Mouse (Mus musculus) forebrain, embryonic 11.5 days (tissue): ENCODE data around the gene Dbn1. TPM values are rescaled to one million over a fixed set of nuclear protein-coding genes. Genes with fewer than 3 reads are reported as not detected.

Experiments
- ATAC-seq: fragments of 200-750 bp; cut with Nextera tagmentation; replicated peaks from 2 replicates; pipeline ENCODE4 v1.8.0; 2017; ENCODE audit warnings: moderate TSS enrichment; ENCODE audit not compliant: low FRiP score
- DNase-seq: peaks from one replicate; pipeline ENCODE4 v3.0.0-alpha.2; 2017; ENCODE audit warnings: low spot score
- H3K27ac ChIP-seq: fragments of 300-500 bp; sonication (generic); 2 replicates; pipeline ENCODE4 v1.5.1; 2014; ENCODE audit warnings: low read depth, low read length
- H3K27me3 ChIP-seq: fragments of 300-500 bp; sonication (generic); 2 replicates; pipeline ENCODE4 v1.6.1; 2014; ENCODE audit warnings: mild to moderate bottlenecking, low read length, mixed read lengths; ENCODE audit not compliant: control insufficient read depth, insufficient read depth
- H3K36me3 ChIP-seq: fragments of 300-500 bp; sonication (generic); 2 replicates; pipeline ENCODE4 v1.6.1; 2014; ENCODE audit warnings: mild to moderate bottlenecking, low read length, moderate library complexity, mixed read lengths; ENCODE audit not compliant: control insufficient read depth, insufficient read depth
- H3K4me1 ChIP-seq: fragments of 300-500 bp; sonication (generic); replicated peaks from 2 replicates; pipeline ENCODE4 v1.6.1; 2014; ENCODE audit warnings: low read length, mixed read lengths; ENCODE audit not compliant: control insufficient read depth, insufficient read depth
- H3K4me2 ChIP-seq: fragments of 300-500 bp; sonication (generic); 2 replicates; pipeline ENCODE4 v1.6.1; 2014; ENCODE audit warnings: low read depth, mild to moderate bottlenecking, low read length, moderate library complexity, mixed read lengths; ENCODE audit not compliant: severe bottlenecking
- H3K4me3 ChIP-seq: fragments of 300-500 bp; sonication (generic); 2 replicates; pipeline ENCODE4 v1.5.1; 2014; ENCODE audit warnings: low read depth, low read length
- H3K9ac ChIP-seq: fragments of 300-500 bp; sonication (generic); 2 replicates; pipeline ENCODE4 v1.6.1; 2014; ENCODE audit warnings: low read length
- H3K9me3 ChIP-seq: fragments of 300-500 bp; sonication (generic); 2 replicates; pipeline ENCODE4 v1.6.1; 2016; ENCODE audit warnings: low read length, mixed read lengths; ENCODE audit not compliant: control insufficient read depth
- WGBS: fragments of 180-500 bp; shearing (Covaris S2); extraction: QIAGEN DNeasy Blood & Tissue Kit; methylation state at CpG from one replicate; pipeline ENCODE4 v1.1.7; 2014; 5-methylcytosine and 5-hydroxymethylcytosine counted together
- polyA plus RNA-seq: library from polyadenylated mRNA; unstranded; fragments of >200 nt; fragmentation: Nextera tagmentation; extraction: Ambion mirVana; gene quantifications from 2 replicates; pipeline ENCODE4 v1.2.1, GENCODE M21; 2014

Dbn1 gene
- polyA plus RNA-seq, 1 experiment from 2014 or later = 411 TPM

DNA sequence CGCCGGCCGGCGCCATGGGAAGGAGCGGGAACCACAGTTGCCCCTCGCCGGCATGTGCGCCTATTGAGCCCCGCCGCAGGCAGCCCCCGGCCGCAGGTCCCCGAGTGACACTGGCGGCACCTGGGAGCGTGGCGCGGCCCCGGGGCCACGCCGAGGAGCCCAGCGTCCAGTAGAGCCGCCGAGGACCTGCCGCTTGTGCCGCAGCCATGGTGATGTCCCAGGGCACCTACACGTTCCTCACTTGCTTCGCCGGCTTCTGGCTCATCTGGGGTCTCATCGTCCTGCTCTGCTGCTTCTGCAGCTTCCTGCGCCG is 16.1 kb downstream of the Dbn1 start:
- peak overlapping the region; percentile 49 for H3K4me3 ChIP-seq
- H3K36me3 ChIP-seq = peaks cover 8% of the 10 kb centered on the region; the same call in 1 of the 2 replicates
- H3K27me3 ChIP-seq = no peaks in the 10 kb centered on the region
- ATAC-seq = no peak; the same call in 1 of the 2 replicates
- peak overlapping the region; percentile 77 for H3K9ac ChIP-seq
- WGBS = under 1% methylated on average over 30 of the region's 31 CpGs
- no peaks in the 10 kb centered on the region for H3K9me3 ChIP-seq
- H3K4me2 ChIP-seq = peak overlapping the region; percentile 100
- H3K4me1 ChIP-seq = peaks cover 60% of the 10 kb centered on the region
- no peak for DNase-seq
- H3K27ac ChIP-seq = peak overlapping the region; percentile 66

GRCm38 (mm10) chr13:55471156-55471818 is 16.6 kb downstream of the Dbn1 start:
- peaks cover 6% of the 10 kb centered on the region; the same call in 1 of the 2 replicates for H3K36me3 ChIP-seq
- DNase-seq = peak; percentile 98
- H3K9me3 ChIP-seq = no peaks in the 10 kb centered on the region
- H3K27ac ChIP-seq = peak overlapping the region; percentile 66
- H3K27me3 ChIP-seq = no peaks in the 10 kb centered on the region
- peak overlapping the region; percentile 77 for H3K9ac ChIP-seq
- peak overlapping the region; percentile 49 for H3K4me3 ChIP-seq
- peak overlapping the region; percentile 100 for H3K4me2 ChIP-seq
- peaks cover 60% of the 10 kb centered on the region for H3K4me1 ChIP-seq
- 1% methylated on average over 54 of the region's 54 CpGs for WGBS
- peak; percentile 57 for ATAC-seq

- peak overlapping the region; percentile 77 for H3K9ac ChIP-seq
- H3K4me2 ChIP-seq = no peak overlapping the region; the same call in 1 of the 2 replicates
- peak overlapping the region; percentile 19; the same call in 1 of the 2 replicates for H3K27ac ChIP-seq
Observed at GRCm38 (mm10) chr13:55470372-55470771, 17.5 kb downstream of the Dbn1 start.

DNA sequence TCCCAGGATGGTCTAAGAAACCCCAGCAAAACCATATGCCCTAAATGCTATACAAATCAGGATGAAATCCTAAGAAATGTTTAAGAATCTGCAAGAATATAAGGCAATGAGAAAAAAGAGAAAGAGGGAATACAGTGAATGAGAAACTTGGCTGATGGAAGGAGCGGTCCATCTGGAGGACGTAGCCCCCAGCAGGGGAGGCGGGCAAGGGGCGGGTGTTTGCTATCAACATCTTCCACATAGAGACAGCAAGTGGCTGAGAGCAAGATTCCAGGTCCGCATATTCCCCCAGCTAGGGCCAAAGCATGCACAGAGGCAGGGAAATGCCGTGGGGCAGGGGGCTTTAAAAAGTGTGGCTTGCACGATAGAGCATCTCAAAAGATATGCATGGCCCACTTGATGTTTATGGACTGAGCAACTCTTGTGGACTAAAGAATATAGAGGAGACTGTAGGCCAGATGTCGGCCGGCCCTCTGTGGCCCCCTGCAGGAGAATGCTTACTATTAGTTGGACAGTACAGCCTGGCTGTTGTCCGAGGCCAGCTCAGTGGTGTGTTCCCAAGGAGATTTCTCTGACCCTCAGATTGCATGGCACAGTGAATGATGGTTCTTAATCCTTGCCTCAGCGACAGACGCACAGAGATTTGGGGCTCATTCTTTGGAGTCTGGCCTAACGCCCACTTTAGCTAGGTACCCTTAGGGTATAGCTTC is 18.9 kb downstream of the Dbn1 start:
- 44% methylated on average over 13 of the region's 13 CpGs for WGBS
- Histone ChIP-seq H3K27me3 (no peaks in the 10 kb centered on the region), H3K9me3 (no peaks in the 10 kb centered on the region), H3K4me3 (no peak overlapping the region), H3K27ac (no peak overlapping the region), H3K9ac (no peak overlapping the region), H3K4me1 (peaks cover 51% of the 10 kb centered on the region), H3K4me2 (no peak overlapping the region), H3K36me3 (no peaks in the 10 kb centered on the region)
- no peak for ATAC-seq
- DNase-seq = no peak

More at GRCm38 (mm10) chr13:55470372-55470771, 17.5 kb downstream of the Dbn1 start:
- no peaks in the 10 kb centered on the region for H3K27me3 ChIP-seq
- WGBS = 45% methylated on average over 9 of the region's 9 CpGs
- H3K36me3 ChIP-seq = peaks cover 3% of the 10 kb centered on the region; the same call in 1 of the 2 replicates
- no peaks in the 10 kb centered on the region for H3K9me3 ChIP-seq
- H3K4me1 ChIP-seq = peaks cover 61% of the 10 kb centered on the region
- DNase-seq (peak; percentile 76), ATAC-seq (no peak)
- no peak overlapping the region for H3K4me3 ChIP-seq

DNA sequence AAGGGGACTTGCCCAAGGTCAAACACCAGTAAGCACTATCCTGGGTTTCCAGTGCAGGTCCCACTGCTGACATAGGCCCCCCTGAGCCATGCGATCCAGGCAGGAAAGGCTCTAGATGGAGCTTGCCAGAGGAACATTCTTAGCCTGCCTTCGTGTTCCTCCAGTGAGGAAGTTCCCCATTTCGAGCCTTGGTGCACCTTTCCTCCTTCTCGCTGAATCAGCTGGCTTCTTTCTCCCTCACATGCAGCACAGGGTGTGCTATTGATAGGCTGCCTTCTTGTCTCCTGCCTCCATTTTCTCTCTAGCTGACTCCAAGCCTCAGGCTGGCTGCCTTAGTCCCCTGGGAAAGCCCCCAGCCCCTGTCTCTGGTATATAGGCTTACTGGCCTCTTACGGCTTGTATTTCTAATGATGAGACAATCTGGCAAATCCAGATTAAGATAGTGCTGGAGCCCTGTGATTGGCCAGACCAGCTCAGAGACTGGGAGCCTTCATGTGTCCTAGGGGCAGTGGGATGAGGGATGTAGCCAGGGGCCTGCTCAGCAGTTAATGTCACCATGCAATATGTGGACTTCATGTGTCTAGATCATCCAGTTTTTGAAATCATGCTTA is 22.0 kb downstream of the Dbn1 start:
- H3K36me3 ChIP-seq = no peaks in the 10 kb centered on the region
- H3K9me3 ChIP-seq = no peaks in the 10 kb centered on the region
- DNase-seq (no peak), ATAC-seq (no peak)
- H3K27ac ChIP-seq = peak overlapping the region; percentile 97; the same call in 1 of the 2 replicates
- H3K4me2 ChIP-seq = peak overlapping the region; percentile 94; the same call in 1 of the 2 replicates
- H3K27me3 ChIP-seq = no peaks in the 10 kb centered on the region
- peak overlapping the region; percentile 4 for H3K9ac ChIP-seq
- H3K4me3 ChIP-seq = no peak overlapping the region
- 78% methylated on average over 5 of the region's 5 CpGs for WGBS
- peaks cover 38% of the 10 kb centered on the region for H3K4me1 ChIP-seq

- peaks cover 30% of the 10 kb centered on the region for H3K4me1 ChIP-seq
- peak overlapping the region; percentile 66 for H3K4me3 ChIP-seq
- DNase-seq (peak; percentile 76), ATAC-seq (peak; percentile 20)
- no peaks in the 10 kb centered on the region for H3K27me3 ChIP-seq
- no peaks in the 10 kb centered on the region for H3K9me3 ChIP-seq
- H3K9ac ChIP-seq = peak overlapping the region; percentile 90
- peak overlapping the region; percentile 94 for H3K4me2 ChIP-seq
- 8% methylated on average over 3 of the region's 3 CpGs for WGBS
- H3K27ac ChIP-seq = peak overlapping the region; percentile 97
- H3K36me3 ChIP-seq = no peaks in the 10 kb centered on the region; the same call in 1 of the 2 replicates
Observed at GRCm38 (mm10) chr13:55465184-55465583, 22.7 kb downstream of the Dbn1 start.

DNA sequence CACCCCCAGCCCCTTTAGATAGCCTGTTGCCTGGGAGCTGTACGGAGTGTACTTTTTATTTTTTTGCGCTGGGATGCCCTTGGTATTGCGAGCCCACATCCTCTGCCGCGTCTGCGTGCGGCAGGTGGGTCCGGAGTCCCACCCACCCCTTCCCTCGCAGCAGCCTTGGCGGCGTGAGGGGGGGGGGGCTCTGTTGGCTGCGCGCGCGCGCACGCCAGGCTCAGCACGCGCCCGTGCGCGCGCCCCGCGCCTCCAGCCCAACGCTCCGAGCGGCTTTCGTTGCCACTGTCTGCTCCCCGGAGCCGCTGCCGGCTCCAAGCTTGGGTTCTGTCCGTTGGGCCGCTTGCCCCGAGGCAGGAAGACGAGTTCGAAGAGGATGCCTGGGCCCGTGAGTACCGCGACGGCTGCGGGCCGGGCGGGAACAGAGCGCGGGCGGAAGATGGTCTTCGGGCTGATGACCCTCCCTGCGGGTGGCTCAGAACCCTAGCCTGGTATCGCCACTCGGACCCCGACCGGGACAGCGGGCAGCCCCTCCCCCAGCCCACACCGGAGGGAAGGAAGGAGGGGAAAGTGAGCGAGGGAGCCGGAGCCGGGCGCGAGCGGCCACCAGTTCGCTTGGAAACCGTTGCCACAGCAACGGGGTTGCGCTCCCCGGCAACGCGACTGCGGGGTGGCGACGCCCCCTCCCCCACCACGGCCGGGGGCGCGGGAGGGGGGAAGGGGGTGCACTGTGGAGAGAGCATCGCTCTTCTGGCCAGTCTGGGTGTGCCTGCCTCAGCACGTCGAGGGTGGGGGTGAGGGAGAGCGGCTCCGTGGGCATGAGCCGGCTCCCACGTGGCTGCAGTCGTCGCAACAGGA is 23.7 kb downstream of the Dbn1 start, which contains the start of gene Prr7:
TSS of gene Prr7 (plus strand) at position 241 of the 858 bp plus-strand sequence.
- WGBS = under 1% methylated on average over 71 of the region's 84 CpGs
- H3K9me3 ChIP-seq = no peaks in the 10 kb centered on the region
- DNase-seq (peak; percentile 93), ATAC-seq (peak; percentile 84)
- peak within 1 kb of the TSS; percentile 66 for H3K4me3 ChIP-seq
- H3K27ac ChIP-seq = peak within 1 kb of the TSS; percentile 97
- peak within 1 kb of the TSS; percentile 94 for H3K4me2 ChIP-seq
- peaks cover 26% of the 10 kb centered on the region for H3K4me1 ChIP-seq
- H3K9ac ChIP-seq = peak within 1 kb of the TSS; percentile 90
- no peaks in the 10 kb centered on the region; the same call in 1 of the 2 replicates for H3K36me3 ChIP-seq
- no peaks in the 10 kb centered on the region for H3K27me3 ChIP-seq
